Mouse (Mus musculus): ENCODE results near the gene Myo7a. TPM values are rescaled to one million over a fixed set of nuclear protein-coding genes. Genes with fewer than 3 reads are reported as not detected.

The Myo7a gene
- polyA plus RNA-seq, 1 experiment from 2014 or later, result 8.4 TPM

GRCm38 (mm10) chr7:98137995-98138394, 18.7 kb upstream of the Myo7a start:
- Histone ChIP-seq H3K9ac (replicated peaks; ENCODE audit: low read depth) (no peak overlapping the region), H3K27ac (ENCODE audit: low read length) (no peak overlapping the region), H3K4me2 (replicated peaks; ENCODE audit: low read depth, low read length) (no peak overlapping the region), H3K4me1 (ENCODE audit: insufficient read depth, low read depth, low read length) (no peaks in the 10 kb centered on the region), H3K9me3 (ENCODE audit: low read length) (no peaks in the 10 kb centered on the region), H3K4me3 (ENCODE audit: low read depth, low read length) (no peak overlapping the region), H3K27me3 (replicated peaks; ENCODE audit: insufficient read depth, low read length) (no peaks in the 10 kb centered on the region), H3K36me3 (ENCODE audit: insufficient read depth, low read length) (no peaks in the 10 kb centered on the region)
- DNase-seq (ENCODE audit: low spot score) (no peak), ATAC-seq (no peak)
- no peak for TF ChIP-seq CTCF (IDR thresholded peaks at IDR 0.05)
- TF ChIP-seq EP300 (IDR thresholded peaks at IDR 0.05), result no peak
- WGBS, result 31% methylated on average over 2 of the region's 2 CpGs

GRCm38 (mm10) chr7:98137583-98137982, 18.3 kb upstream of the Myo7a start:
- TF ChIP-seq CTCF (IDR thresholded peaks at IDR 0.05) (no peak), EP300 (IDR thresholded peaks at IDR 0.05) (no peak)
- no peak overlapping the region for H3K9ac ChIP-seq (replicated peaks; ENCODE audit: low read depth)
- H3K27me3 ChIP-seq (replicated peaks; ENCODE audit: insufficient read depth, low read length), result no peaks in the 10 kb centered on the region
- no peaks in the 10 kb centered on the region for H3K4me1 ChIP-seq (ENCODE audit: insufficient read depth, low read depth, low read length)
- no peak overlapping the region for H3K4me2 ChIP-seq (replicated peaks; ENCODE audit: low read depth, low read length)
- 51% methylated on average over 3 of the region's 3 CpGs for WGBS
- H3K4me3 ChIP-seq (ENCODE audit: low read depth, low read length), result no peak overlapping the region
- no peaks in the 10 kb centered on the region for H3K36me3 ChIP-seq (ENCODE audit: insufficient read depth, low read length)
- H3K9me3 ChIP-seq (ENCODE audit: low read length), result no peaks in the 10 kb centered on the region
- ATAC-seq (no peak), DNase-seq (ENCODE audit: low spot score) (no peak)
- no peak overlapping the region for H3K27ac ChIP-seq (ENCODE audit: low read length)

GRCm38 (mm10) chr7:98131751-98132150, 12.4 kb upstream of the Myo7a start:
- TF ChIP-seq CTCF (IDR thresholded peaks at IDR 0.05) (peak; percentile 43; the same call in 1 of the 2 replicates), EP300 (IDR thresholded peaks at IDR 0.05) (no peak)
- Histone ChIP-seq H3K27ac (ENCODE audit: low read length) (no peak overlapping the region), H3K4me1 (ENCODE audit: insufficient read depth, low read depth, low read length) (no peaks in the 10 kb centered on the region), H3K36me3 (ENCODE audit: insufficient read depth, low read length) (no peaks in the 10 kb centered on the region), H3K27me3 (replicated peaks; ENCODE audit: insufficient read depth, low read length) (no peaks in the 10 kb centered on the region), H3K4me3 (ENCODE audit: low read depth, low read length) (no peak overlapping the region), H3K9me3 (ENCODE audit: low read length) (no peaks in the 10 kb centered on the region), H3K9ac (replicated peaks; ENCODE audit: low read depth) (no peak overlapping the region), H3K4me2 (replicated peaks; ENCODE audit: low read depth, low read length) (no peak overlapping the region)
- DNase-seq (ENCODE audit: low spot score) (no peak), ATAC-seq (no peak)
- 91% methylated on average over 8 of the region's 8 CpGs for WGBS

GRCm38 (mm10) chr7:98125473-98125872, 6.1 kb upstream of the Myo7a start:
- ATAC-seq (no peak), DNase-seq (ENCODE audit: low spot score) (peak; percentile 37)
- no peak overlapping the region for H3K4me2 ChIP-seq (replicated peaks; ENCODE audit: low read depth, low read length)
- no peaks in the 10 kb centered on the region for H3K27me3 ChIP-seq (replicated peaks; ENCODE audit: insufficient read depth, low read length)
- no peak overlapping the region for H3K4me3 ChIP-seq (ENCODE audit: low read depth, low read length)
- no peak overlapping the region for H3K27ac ChIP-seq (ENCODE audit: low read length)
- 41% methylated on average over 5 of the region's 5 CpGs for WGBS
- TF ChIP-seq EP300 (IDR thresholded peaks at IDR 0.05), result no peak
- TF ChIP-seq CTCF (IDR thresholded peaks at IDR 0.05), result peak; percentile 67
- H3K36me3 ChIP-seq (ENCODE audit: insufficient read depth, low read length), result no peaks in the 10 kb centered on the region
- no peaks in the 10 kb centered on the region for H3K4me1 ChIP-seq (ENCODE audit: insufficient read depth, low read depth, low read length)
- H3K9me3 ChIP-seq (ENCODE audit: low read length), result no peaks in the 10 kb centered on the region
- no peak overlapping the region for H3K9ac ChIP-seq (replicated peaks; ENCODE audit: low read depth)

GRCm38 (mm10) chr7:98124701-98125100, 5.4 kb upstream of the Myo7a start:
- Histone ChIP-seq H3K4me3 (ENCODE audit: low read depth, low read length) (no peak overlapping the region), H3K27me3 (replicated peaks; ENCODE audit: insufficient read depth, low read length) (no peaks in the 10 kb centered on the region), H3K9ac (replicated peaks; ENCODE audit: low read depth) (no peak overlapping the region), H3K9me3 (ENCODE audit: low read length) (no peaks in the 10 kb centered on the region), H3K36me3 (ENCODE audit: insufficient read depth, low read length) (no peaks in the 10 kb centered on the region), H3K4me2 (replicated peaks; ENCODE audit: low read depth, low read length) (no peak overlapping the region), H3K27ac (ENCODE audit: low read length) (no peak overlapping the region), H3K4me1 (ENCODE audit: insufficient read depth, low read depth, low read length) (no peaks in the 10 kb centered on the region)
- whole genome bisulfite sequencing, result 21% methylated on average over 5 of the region's 5 CpGs
- DNase-seq (ENCODE audit: low spot score) (no peak), ATAC-seq (no peak)
- no peak for TF ChIP-seq EP300 (IDR thresholded peaks at IDR 0.05)
- TF ChIP-seq CTCF (IDR thresholded peaks at IDR 0.05), result no peak

- H3K4me2 ChIP-seq (replicated peaks; ENCODE audit: low read depth, low read length), result no peak overlapping the region
- WGBS, result 61% methylated on average over 8 of the region's 8 CpGs
- H3K4me1 ChIP-seq (ENCODE audit: insufficient read depth, low read depth, low read length), result peaks cover 4% of the 10 kb centered on the region
- no peak overlapping the region for H3K4me3 ChIP-seq (ENCODE audit: low read depth, low read length)
- DNase-seq (ENCODE audit: low spot score), result no peak
- H3K36me3 ChIP-seq (ENCODE audit: insufficient read depth, low read length), result no peaks in the 10 kb centered on the region
- TF ChIP-seq EP300 (IDR thresholded peaks at IDR 0.05) (no peak), CTCF (IDR thresholded peaks at IDR 0.05) (no peak)
- H3K27ac ChIP-seq (ENCODE audit: low read length), result no peak overlapping the region
- ATAC-seq, result no peak
- H3K9ac ChIP-seq (replicated peaks; ENCODE audit: low read depth), result no peak overlapping the region
- H3K9me3 ChIP-seq (ENCODE audit: low read length), result no peaks in the 10 kb centered on the region
- no peaks in the 10 kb centered on the region for H3K27me3 ChIP-seq (replicated peaks; ENCODE audit: insufficient read depth, low read length)
These were observed 2.3 kb upstream of the Myo7a start for GRCm38 (mm10) chr7:98121673-98122072.

- H3K27ac ChIP-seq (ENCODE audit: low read length), result no peak overlapping the region
- H3K4me2 ChIP-seq (replicated peaks; ENCODE audit: low read depth, low read length), result no peak overlapping the region
- H3K36me3 ChIP-seq (ENCODE audit: insufficient read depth, low read length), result no peaks in the 10 kb centered on the region
- no peak overlapping the region for H3K9ac ChIP-seq (replicated peaks; ENCODE audit: low read depth)
- 32% methylated on average over 3 of the region's 3 CpGs for WGBS
- no peak overlapping the region for H3K4me3 ChIP-seq (ENCODE audit: low read depth, low read length)
- ATAC-seq (no peak), DNase-seq (ENCODE audit: low spot score) (no peak)
- peaks cover 7% of the 10 kb centered on the region for H3K4me1 ChIP-seq (ENCODE audit: insufficient read depth, low read depth, low read length)
- TF ChIP-seq EP300 (IDR thresholded peaks at IDR 0.05), result no peak
- no peak for TF ChIP-seq CTCF (IDR thresholded peaks at IDR 0.05)
- H3K9me3 ChIP-seq (ENCODE audit: low read length), result no peaks in the 10 kb centered on the region
- H3K27me3 ChIP-seq (replicated peaks; ENCODE audit: insufficient read depth, low read length), result no peaks in the 10 kb centered on the region
These were observed 1.9 kb upstream of the Myo7a start for GRCm38 (mm10) chr7:98121241-98121640.

Measured in lung, postnatal 0 days (tissue).